Mouse (Mus musculus): ENCODE measurements around the gene Lgals7.

GRCm38 (mm10) chr7:28826402-28826772 lies 37.3 kb upstream of the Lgals7 start:
- TF ChIP-seq CTCF (IDR thresholded peaks at IDR 0.05; ENCODE audit: control insufficient read depth, insufficient read depth, low read length) (no peak), POLR2A (IDR thresholded peaks at IDR 0.05; ENCODE audit: borderline replicate concordance, control insufficient read depth, low read depth, low read length) (no peak)

Measured in bone marrow, adult 2 months (tissue).